Mouse (Mus musculus) T-cell, adult 2 months (primary cell): ENCODE results near the gene Fars2.

Experiments
- DNase-seq: peaks from one replicate; pipeline ENCODE4 v3.0.0; 2022; ENCODE audit warnings: low spot score

The Fars2 gene

GRCm38 (mm10) chr13:36218347-36218746, 101.1 kb downstream of the Fars2 start:
- DNase-seq = no peak

DNA sequence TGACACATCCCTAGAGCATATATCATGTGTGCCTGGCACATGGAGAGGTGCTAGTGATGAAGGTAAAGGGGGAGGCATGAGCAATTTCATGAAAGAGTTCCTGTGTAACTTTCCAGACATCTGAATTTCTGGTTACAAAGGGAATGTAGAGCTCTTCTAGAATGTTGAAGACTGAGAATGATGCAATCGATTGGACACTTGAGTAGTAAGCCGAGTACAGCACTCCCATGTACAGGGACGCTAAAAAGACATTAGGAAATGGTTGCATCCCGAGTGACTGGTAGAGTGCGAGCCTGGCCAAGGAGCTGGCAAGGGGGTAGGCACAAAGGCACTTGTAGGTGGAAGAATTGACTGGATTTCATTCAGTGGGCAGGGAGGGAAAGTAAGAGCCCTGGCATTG, 102.3 kb downstream of the Fars2 start:
- no peak for DNase-seq

- DNase-seq = no peak
These were observed 104.7 kb downstream of the Fars2 start for GRCm38 (mm10) chr13:36221897-36222296.

DNA sequence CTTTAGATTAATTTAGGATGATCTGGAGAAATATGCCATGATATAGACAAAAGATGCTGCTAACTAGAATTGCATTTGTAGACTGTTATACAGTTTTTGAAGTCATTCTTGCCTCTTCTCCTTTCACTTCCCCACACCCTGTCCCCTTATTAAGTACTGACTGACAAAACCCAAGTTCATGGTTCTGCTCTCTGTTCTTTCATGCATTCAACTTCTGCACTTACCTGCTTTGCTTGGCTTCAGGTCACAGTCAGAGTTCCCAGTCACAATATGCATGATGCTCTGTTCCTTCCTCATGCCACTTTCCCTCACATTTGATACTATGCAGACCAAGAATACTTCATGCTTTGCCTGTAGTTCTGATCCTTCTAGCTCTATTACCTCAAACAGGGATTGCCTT, 105.5 kb downstream of the Fars2 start:
- no peak for DNase-seq

DNA sequence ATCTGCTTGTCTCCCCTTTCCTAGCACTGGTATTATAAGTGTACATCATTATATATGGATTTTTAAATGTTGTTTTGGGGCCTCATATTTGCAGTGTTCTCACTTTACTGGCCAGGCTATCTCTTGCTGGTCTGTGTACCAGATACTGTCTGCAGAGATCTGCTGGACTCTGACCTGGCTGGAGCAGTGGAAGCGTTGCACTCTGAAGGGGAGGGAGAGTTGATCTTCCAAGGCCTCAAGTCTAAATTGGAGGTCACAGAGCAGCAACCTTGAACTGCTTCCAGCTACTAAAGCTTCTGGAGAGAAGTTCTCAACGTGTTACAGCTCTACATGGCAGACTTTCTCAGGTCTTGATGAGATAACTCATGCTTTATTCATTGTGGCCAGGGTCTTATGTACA, 107.2 kb downstream of the Fars2 start:
- no peak for DNase-seq

GRCm38 (mm10) chr13:36242261-36242660, 125.0 kb downstream of the Fars2 start:
- DNase-seq = no peak

DNA sequence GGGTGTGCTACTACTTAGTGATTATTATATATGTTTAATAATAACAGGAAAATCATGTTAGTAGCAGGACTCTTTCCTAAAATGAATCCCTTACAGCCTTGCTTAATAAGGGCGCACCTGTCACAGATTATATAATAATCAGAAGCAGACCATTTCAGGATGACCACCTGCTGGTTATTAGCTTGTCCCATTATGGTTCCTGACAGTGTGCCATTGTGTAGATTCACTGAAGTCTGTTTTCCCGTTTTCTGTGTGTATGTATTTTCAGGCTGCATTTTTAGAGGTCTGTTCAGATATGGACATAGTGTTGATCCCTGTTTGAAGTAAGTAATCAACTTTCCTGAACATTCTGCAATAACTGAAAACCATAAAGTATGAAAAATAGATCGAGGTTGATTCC, 136.7 kb downstream of the Fars2 start:
- no peak for DNase-seq

DNA sequence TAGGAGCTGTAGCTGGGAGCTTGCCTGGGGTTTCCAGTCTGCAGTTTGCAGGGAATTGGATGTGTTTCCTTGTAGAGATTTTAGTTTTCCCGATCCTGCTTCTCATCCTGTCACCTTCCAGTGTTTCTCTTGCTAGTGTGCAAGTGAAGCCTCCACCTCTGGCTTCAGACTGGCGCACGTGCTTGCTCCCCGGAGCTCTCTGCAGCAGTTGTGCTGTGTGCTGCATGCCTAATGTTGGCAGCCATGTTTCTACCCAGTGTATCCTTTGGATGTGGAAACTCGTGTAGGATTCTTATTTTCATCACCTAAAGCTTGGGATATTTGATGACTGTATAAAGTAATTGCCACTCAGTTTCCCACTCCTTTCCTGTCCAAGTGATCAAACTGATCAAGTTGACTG, 140.0 kb downstream of the Fars2 start:
- no peak for DNase-seq

DNA sequence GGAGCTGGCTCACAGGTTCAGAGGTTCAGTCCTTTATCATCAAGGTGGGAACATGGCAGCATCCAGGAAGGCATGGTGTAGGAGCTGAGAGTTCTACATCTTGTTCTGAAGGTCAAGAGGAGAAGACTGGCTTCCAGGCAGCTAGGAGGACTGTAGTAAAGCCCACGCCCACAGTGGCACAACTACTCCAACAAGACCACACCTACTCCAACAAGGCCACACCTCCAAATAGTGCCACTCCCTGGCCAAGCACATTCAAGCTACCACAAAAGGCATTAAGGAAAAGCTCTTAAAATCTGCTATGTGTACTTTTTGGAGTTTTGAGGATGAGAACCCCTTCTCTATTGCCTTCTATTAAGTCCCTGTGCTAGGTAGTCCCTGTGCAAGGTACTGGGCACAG, 142.5 kb downstream of the Fars2 start:
- DNase-seq = no peak

- no peak for DNase-seq
These were observed 144.1 kb downstream of the Fars2 start for GRCm38 (mm10) chr13:36261299-36261698.

GRCm38 (mm10) chr13:36263240-36264095, 146.3 kb downstream of the Fars2 start:
- no peak for DNase-seq

GRCm38 (mm10) chr13:36264391-36264790, 147.2 kb downstream of the Fars2 start:
- no peak for DNase-seq

DNA sequence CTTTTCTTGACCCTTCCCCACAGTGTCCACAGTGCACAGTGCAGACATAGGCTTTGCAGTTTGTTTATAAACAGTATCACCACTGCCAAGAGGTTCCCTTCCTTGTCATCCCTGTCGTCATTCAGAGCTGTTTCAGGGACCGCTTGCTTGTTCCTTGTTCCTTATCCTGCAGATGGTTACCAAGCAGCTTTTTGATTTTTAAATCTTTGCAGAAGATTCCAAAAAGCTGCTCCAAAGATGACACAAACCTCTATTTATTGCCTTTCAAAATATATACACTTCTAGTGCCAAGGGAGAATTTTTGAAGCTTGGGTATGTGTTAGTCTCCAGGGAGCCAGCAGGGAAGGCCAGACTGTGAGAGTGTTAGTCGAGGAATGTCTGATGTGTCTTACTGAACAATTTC, 148.1 kb downstream of the Fars2 start:
- no peak for DNase-seq

GRCm38 (mm10) chr13:36267399-36267798, 150.2 kb downstream of the Fars2 start:
- DNase-seq = no peak

GRCm38 (mm10) chr13:36270867-36271266, 153.7 kb downstream of the Fars2 start:
- DNase-seq = no peak

DNA sequence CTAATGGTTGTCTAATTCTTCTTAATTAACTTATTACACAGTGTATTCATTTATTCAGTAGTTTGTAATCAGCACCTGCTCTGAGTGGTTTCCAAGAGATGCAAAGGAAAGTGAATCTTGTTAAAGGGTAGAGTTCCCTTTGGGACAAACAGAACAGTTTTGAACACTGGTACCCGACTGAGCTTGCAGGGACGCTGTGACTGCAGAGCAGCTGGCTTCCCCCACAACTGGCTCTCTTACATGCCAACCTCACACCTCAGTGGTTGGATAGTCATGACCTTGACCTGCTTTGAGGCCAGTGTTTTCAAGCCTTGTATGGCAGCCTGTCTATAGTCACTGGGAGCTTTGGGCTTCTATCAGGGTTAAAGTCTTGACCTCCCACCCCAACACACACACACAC, 156.3 kb downstream of the Fars2 start:
- no peak for DNase-seq

- DNase-seq = no peak
These were observed 159.0 kb downstream of the Fars2 start for GRCm38 (mm10) chr13:36276194-36276593.

DNA sequence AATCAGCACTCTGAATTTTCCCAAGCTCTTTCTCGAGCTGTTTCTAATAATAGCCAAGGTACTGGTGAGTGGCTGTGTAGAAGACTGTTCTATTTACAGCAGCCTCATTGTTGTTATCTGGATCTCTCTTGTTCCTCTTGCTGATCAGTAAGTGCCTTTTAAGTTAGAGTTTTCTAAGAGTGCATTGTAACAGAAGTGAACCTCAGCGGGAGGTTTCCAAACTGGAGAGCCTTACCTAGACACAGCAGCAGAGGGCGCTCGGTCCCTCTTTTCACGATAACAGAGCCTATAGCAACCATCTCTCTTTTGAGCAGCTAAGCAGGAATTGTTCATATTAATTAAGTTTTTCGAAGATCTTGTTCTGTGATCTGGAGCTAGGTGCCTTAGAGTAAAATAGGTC, 164.8 kb downstream of the Fars2 start:
- DNase-seq = peak; percentile 14

DNA sequence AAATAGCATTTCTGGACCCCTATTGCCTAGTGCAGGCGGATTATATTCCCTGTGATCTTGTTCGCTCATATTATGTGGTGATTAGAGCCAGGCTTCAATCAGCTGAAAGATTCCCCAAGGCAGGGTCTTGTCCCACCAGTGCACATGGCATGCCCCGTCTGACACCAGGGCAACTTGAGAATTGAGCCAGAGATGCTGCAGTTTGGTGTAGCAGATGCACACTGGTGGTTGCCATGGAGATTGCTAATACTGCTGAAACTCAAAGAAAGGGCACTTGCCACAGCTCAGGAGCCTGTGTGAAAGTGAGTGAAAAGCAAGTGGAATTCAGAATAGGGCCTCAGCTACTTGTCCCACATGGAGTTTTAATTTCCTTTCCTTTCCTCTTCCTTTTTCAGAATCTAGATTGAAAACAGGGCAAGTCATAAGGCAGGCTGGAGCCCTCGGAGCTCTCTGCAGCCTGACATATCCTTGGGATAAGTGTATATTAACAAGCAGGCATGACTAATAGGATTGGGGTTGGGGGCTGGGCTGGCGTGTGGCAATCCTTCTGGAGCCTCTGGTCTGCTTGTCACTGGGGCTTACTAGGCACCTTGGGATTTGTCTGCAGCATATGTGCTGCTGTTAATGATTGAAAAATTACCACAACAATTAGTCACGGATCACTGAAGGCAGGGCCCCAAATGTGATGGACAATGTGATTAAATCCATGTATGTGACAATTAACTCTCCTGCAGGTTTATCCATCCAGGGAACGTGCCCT, 165.8 kb downstream of the Fars2 start:
- DNase-seq = no peak

DNA sequence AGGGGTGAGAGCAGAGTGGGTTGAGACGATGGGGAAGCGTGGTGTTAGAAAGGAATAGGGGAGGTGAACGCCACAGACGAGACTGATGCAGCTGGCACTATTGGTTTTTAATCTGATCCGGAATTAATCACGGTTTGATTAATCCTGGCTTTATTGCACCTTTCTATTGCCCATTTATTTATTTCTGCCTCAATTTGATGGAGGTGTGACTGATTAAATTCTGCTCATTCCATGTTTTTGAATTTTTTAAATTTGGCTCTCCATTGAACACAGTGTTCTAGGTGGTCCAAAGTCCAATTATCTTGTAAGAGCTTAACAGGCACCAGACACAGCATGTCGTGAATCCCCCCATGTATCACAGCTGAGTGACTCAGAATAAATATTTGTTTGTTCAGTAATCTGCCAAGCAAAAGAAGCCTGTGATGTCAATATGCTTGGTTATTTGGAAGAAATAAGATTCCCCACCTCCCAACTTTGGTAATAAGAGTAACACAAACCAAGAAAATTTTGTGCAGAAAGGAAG, 166.4 kb downstream of the Fars2 start:
- no peak for DNase-seq

DNA sequence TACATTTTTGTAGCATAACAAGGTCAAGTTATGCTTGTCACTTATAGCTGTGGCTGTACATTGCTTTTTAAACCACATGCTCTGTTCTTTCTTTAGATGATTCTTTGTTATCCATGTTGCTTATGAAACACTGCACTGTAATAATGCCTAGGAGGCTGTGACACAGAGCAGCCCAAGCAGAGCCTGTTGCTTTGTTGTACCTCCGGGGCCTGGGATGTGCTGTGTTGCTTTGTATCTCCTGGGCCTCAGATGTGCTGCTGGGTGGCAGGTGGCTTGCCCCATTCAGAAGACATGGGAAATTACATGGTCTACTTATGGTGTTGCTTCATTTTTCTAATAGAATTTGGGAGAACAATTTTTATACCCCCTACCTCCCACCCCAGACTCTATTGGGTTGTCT, 166.9 kb downstream of the Fars2 start:
- no peak for DNase-seq

- DNase-seq = no peak
These were observed 168.0 kb downstream of the Fars2 start for GRCm38 (mm10) chr13:36285235-36285634.

GRCm38 (mm10) chr13:36293511-36293910, 176.3 kb downstream of the Fars2 start:
- no peak for DNase-seq
